Mouse (Mus musculus): ENCODE measurements around the gene Slk.

The Slk gene

DNA sequence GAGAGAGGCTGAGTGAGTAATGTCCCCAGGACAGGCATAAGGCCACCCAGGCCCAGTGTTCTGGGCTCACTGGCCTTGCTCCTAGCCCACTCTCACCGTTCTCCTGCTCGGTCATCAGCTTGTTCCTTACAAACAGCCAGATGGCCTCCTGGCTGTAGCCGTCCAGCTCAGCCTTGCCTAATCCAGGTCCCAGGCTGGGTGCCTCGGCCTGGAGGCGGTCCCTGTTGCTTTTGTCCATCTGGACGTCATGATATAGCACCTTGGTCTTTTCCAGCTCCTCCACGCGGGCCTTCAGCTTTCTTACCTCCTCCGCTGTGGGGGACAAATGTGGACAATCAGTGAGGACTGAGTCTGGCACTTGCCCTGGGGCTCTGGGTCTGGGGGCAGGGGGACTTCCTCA is 88.9 kb downstream of the Slk start:
- H3K4me1 ChIP-seq (replicated peaks; ENCODE audit: low read depth, low read length): peaks cover 24% of the 10 kb centered on the region
- TF ChIP-seq POU5F1 (IDR thresholded peaks at IDR 0.05; ENCODE audit: borderline replicate concordance, low read length): no peak
- TF ChIP-seq NANOG (IDR thresholded peaks at IDR 0.05; ENCODE audit: borderline replicate concordance, low read length): no peak
- TF ChIP-seq CTCF (conservative IDR thresholded peaks at IDR 0.05; ENCODE audit: low read length): no peak
- H3K27me3 ChIP-seq (ENCODE audit: insufficient read depth, low read length): peaks cover 23% of the 10 kb centered on the region; the same call in 1 of the 2 replicates
- H3K4me3 ChIP-seq (replicated peaks; ENCODE audit: low read length): peak overlapping the region; percentile 45
- H3K9me3 ChIP-seq (ENCODE audit: low read length): no peaks in the 10 kb centered on the region
- H3K36me3 ChIP-seq (ENCODE audit: insufficient read depth, low read length): no peaks in the 10 kb centered on the region

DNA sequence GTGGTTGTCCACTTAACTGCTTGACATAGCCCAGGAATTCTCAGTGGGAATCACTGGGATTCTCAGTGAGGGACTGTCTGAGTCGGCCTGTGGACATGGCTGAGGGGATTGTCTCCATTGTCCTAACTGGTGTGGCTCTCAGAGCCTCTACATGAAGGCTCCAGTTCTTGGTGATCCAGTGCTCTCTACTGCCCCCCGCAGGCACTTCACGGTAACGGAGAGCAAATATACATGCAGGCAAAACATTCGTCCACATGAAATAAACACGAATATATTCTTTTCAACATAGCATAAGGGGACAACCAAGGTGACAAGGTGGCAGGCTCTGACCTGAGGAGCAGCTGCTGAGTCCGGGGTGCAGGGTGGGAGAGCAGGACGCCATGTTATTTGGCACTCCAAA is 94.9 kb downstream of the Slk start:
- TF ChIP-seq CTCF (conservative IDR thresholded peaks at IDR 0.05; ENCODE audit: low read length) (peak; percentile 98), NANOG (IDR thresholded peaks at IDR 0.05; ENCODE audit: borderline replicate concordance, low read length) (no peak)
- H3K4me1 ChIP-seq (replicated peaks; ENCODE audit: low read depth, low read length): peaks cover 13% of the 10 kb centered on the region

DNA sequence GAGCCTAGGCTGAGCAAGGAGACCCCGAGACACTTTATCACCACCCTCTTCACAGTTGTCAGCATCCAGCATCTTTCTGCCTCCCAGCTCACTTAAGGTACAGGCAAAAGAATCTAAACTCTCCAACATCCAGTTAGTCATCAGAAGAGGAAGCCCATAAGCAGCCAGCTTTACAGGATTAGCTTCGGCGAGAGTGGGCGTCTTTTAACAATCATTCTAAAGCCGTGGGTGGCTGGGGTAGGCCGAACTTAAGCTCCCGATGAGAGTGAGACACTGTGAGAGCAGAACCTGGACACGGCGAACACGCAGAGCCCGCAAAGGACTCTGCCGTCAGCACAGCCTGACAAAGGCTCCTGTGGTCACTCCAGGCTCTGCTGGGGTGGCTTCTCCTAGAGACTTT is 99.2 kb downstream of the Slk start:
- Histone ChIP-seq H3K4me3 (replicated peaks; ENCODE audit: low read length) (no peak overlapping the region), H3K9me3 (ENCODE audit: low read length) (no peaks in the 10 kb centered on the region), H3K27me3 (ENCODE audit: insufficient read depth, low read length) (peaks cover 15% of the 10 kb centered on the region), H3K4me1 (replicated peaks; ENCODE audit: low read depth, low read length) (peaks cover 6% of the 10 kb centered on the region), H3K36me3 (ENCODE audit: insufficient read depth, low read length) (no peaks in the 10 kb centered on the region)
- TF ChIP-seq NANOG (IDR thresholded peaks at IDR 0.05; ENCODE audit: borderline replicate concordance, low read length) (no peak), CTCF (conservative IDR thresholded peaks at IDR 0.05; ENCODE audit: low read length) (no peak), POU5F1 (IDR thresholded peaks at IDR 0.05; ENCODE audit: borderline replicate concordance, low read length) (no peak)

More for the DNA sequence above, 94.9 kb downstream of the Slk start:
- no peaks in the 10 kb centered on the region for H3K9me3 ChIP-seq (ENCODE audit: low read length)
- H3K4me3 ChIP-seq (replicated peaks; ENCODE audit: low read length): no peak overlapping the region
- no peaks in the 10 kb centered on the region for H3K36me3 ChIP-seq (ENCODE audit: insufficient read depth, low read length)
- H3K27me3 ChIP-seq (ENCODE audit: insufficient read depth, low read length): peaks cover 15% of the 10 kb centered on the region

DNA sequence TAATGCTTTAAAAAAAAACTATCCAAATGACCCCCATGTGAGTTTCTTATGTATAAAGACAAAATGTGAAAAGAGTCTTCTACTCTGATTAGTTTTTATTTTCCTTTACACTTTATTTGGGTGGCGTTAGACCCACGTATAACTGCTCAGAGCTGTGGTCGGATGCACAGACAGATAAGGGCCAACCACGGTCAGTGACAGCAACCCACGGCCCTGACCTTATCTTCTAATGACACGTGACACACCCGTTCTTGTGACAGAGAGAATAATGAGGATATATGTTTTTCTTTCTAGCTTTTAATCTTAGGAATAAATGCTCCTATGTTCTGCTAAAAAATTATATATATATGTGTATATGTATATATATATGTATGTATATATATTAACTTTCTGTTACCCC is 110.1 kb downstream of the Slk start:
- peaks cover 24% of the 10 kb centered on the region for H3K27me3 ChIP-seq (ENCODE audit: insufficient read depth, low read length)
- H3K36me3 ChIP-seq (ENCODE audit: insufficient read depth, low read length): no peaks in the 10 kb centered on the region
- no peak for TF ChIP-seq POU5F1 (IDR thresholded peaks at IDR 0.05; ENCODE audit: borderline replicate concordance, low read length)
- no peak for TF ChIP-seq NANOG (IDR thresholded peaks at IDR 0.05; ENCODE audit: borderline replicate concordance, low read length)
- no peak for TF ChIP-seq CTCF (conservative IDR thresholded peaks at IDR 0.05; ENCODE audit: low read length)

DNA sequence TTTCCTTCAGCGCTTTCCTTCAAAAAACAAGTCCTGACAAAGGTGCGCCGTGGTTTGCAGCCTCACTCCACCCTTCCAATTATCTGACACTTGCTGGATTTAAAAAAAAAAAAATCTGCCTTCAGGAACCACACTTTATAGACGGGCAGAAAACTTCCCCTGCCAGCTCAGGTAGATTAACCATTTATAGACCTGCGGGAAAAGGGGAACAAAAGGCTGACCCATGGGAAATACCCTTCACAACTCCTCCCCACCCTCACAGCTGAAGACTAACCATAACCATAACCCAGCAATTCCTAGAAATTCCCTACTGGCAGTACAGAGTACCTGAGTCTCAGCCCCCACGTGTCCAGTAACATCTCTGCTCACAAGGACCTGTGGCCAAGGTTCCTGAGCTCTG is 112.5 kb downstream of the Slk start, which contains the start of gene Col17a1:
Gene Col17a1, minus strand, starts transcription at position 101 of the 400 bp plus-strand sequence.
- Histone ChIP-seq H3K9me3 (ENCODE audit: low read length) (no peaks in the 10 kb centered on the region), H3K27me3 (ENCODE audit: insufficient read depth, low read length) (peaks cover 23% of the 10 kb centered on the region), H3K4me1 (replicated peaks; ENCODE audit: low read depth, low read length) (peaks cover 10% of the 10 kb centered on the region), H3K36me3 (ENCODE audit: insufficient read depth, low read length) (no peaks in the 10 kb centered on the region), H3K4me3 (replicated peaks; ENCODE audit: low read length) (no peak within 1 kb of the TSS)
- TF ChIP-seq CTCF (conservative IDR thresholded peaks at IDR 0.05; ENCODE audit: low read length): no peak
- TF ChIP-seq NANOG (IDR thresholded peaks at IDR 0.05; ENCODE audit: borderline replicate concordance, low read length): no peak

More for the DNA sequence above, 110.1 kb downstream of the Slk start:
- Histone ChIP-seq H3K9me3 (ENCODE audit: low read length) (no peaks in the 10 kb centered on the region), H3K4me3 (replicated peaks; ENCODE audit: low read length) (no peak overlapping the region), H3K4me1 (replicated peaks; ENCODE audit: low read depth, low read length) (no peaks in the 10 kb centered on the region)

Data from E14TG2a.4 (cell line).